Mouse (Mus musculus): ENCODE data around the gene Serpinb8. TPM values are rescaled to one million over a fixed set of nuclear protein-coding genes. Genes with fewer than 3 reads are reported as not detected.
A peak's percentile ranks its signal among the peaks of the same experiment; 100 is the strongest.

The Serpinb8 gene
- polyA plus RNA-seq (2014; fragmentation: Nextera tagmentation; extraction: Ambion mirVana), result 1.5 and 1.6 TPM in 2 replicates

DNA sequence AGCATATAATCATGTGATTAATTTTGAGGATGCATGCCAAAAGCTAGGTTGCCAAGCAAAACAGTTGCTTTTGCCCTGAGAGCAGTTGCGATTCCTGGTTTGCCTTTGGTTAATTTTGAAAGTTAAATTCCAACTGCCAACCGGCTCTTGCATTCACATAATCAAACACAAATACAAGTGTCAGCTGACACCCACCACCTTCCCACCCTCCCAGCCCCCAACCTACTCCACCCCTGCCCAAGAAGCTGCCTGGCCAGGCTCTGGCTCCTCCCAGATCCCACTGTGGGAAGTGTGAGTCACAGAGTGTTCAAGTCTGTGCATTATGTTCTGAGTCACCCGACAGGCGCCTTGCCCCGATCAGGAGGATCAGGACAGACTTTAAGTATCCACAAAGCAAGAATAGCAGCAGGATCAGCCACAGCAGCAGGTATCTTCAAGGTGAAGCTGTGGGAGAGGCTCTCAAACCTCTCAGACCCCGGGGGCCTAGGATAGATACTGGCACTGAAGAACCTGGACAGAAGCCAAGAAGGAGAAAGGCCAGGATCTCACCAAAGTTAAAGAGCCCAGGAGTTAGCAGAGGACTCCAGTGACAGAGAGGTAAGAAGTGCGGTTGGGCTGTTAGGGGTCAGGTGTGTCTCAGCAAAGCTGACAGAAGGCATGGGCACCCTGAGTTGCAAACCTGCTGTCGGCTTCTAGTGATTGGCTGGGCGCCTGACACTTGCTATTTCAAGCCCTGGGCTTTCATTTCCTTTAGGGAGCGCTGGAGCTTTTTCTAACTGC lies at the start of gene Serpinb8:
TSS of gene Serpinb8 (plus strand) at position 316 of the 780 bp plus-strand sequence.
- peak; percentile 80 for ATAC-seq (replicated peaks; ENCODE audit: insufficient number of reproducible peaks, low FRiP score, low TSS enrichment)
- Histone ChIP-seq H3K27me3 (ENCODE audit: control insufficient read depth, insufficient read depth, low read length) (no peaks in the 10 kb centered on the region), H3K9me3 (replicated peaks; ENCODE audit: control insufficient read depth, low read length) (no peaks in the 10 kb centered on the region), H3K27ac (ENCODE audit: low read depth, low read length) (no peak within 1 kb of the TSS), H3K4me3 (ENCODE audit: low read depth, low read length) (peak within 1 kb of the TSS; percentile 6; the same call in 1 of the 2 replicates), H3K36me3 (ENCODE audit: control insufficient read depth, insufficient read depth, low read length) (no peaks in the 10 kb centered on the region), H3K9ac (ENCODE audit: low read depth, low read length) (no peak within 1 kb of the TSS), H3K4me1 (ENCODE audit: control insufficient read depth, insufficient read depth, low read length) (no peaks in the 10 kb centered on the region), H3K4me2 (peak within 1 kb of the TSS; percentile 46)
- WGBS (ENCODE audit: insufficient replicate concordance), result 33% methylated on average over 10 of the region's 10 CpGs

DNA sequence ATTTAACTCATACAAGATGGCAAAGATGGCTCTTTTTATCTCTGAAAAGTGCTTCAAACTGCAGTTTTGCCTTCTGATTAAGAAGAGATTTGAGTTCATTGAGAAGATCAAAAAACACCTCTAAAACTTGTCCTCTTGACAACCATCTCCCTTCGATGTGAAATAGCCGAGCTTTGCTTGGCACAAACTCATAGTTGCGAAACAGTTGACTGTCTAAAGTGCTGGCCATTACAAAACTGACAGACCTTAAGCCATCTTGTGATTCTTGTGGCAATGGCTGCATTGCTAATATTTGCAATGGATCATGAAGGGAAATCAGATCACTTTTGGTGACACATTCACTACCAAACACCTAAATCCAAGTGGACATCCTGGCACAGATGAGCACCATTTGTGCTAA lies 30.3 kb upstream of the Serpinb8 start:
- H3K4me2 ChIP-seq, result no peak overlapping the region
- ATAC-seq (replicated peaks; ENCODE audit: insufficient number of reproducible peaks, low FRiP score, low TSS enrichment), result no peak
- H3K27ac ChIP-seq (ENCODE audit: low read depth, low read length), result no peak overlapping the region
- no peak overlapping the region for H3K9ac ChIP-seq (ENCODE audit: low read depth, low read length)
- H3K36me3 ChIP-seq (ENCODE audit: control insufficient read depth, insufficient read depth, low read length), result no peaks in the 10 kb centered on the region
- no peaks in the 10 kb centered on the region for H3K9me3 ChIP-seq (replicated peaks; ENCODE audit: control insufficient read depth, low read length)
- H3K27me3 ChIP-seq (ENCODE audit: control insufficient read depth, insufficient read depth, low read length), result no peaks in the 10 kb centered on the region
- WGBS (ENCODE audit: insufficient replicate concordance), result 84% methylated on average over 3 of the region's 3 CpGs
- H3K4me3 ChIP-seq (ENCODE audit: low read depth, low read length), result no peak overlapping the region
- H3K4me1 ChIP-seq (ENCODE audit: control insufficient read depth, insufficient read depth, low read length), result no peaks in the 10 kb centered on the region

DNA sequence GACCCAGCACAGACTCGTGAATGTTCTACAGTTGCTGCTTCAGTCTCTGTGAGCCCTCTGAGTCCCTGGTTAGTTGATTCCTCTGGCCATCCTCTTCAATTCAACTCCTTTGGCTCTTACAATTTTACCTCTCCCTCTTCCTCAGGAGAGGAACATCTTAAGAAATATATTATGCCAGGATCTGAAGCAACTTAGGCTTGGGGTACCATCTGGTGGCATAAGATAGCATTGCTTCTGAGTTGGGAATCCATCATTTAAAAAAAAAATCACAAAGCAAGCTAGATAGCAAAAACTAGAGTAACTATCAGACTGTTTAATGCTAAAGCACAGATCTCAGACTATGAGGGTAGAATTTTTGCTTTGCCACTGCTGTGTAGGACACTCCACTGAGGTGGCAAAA lies 27.7 kb upstream of the Serpinb8 start:
- Histone ChIP-seq H3K9me3 (replicated peaks; ENCODE audit: control insufficient read depth, low read length) (no peaks in the 10 kb centered on the region), H3K4me3 (ENCODE audit: low read depth, low read length) (no peak overlapping the region), H3K4me2 (no peak overlapping the region), H3K27ac (ENCODE audit: low read depth, low read length) (no peak overlapping the region), H3K36me3 (ENCODE audit: control insufficient read depth, insufficient read depth, low read length) (no peaks in the 10 kb centered on the region), H3K4me1 (ENCODE audit: control insufficient read depth, insufficient read depth, low read length) (no peaks in the 10 kb centered on the region), H3K9ac (ENCODE audit: low read depth, low read length) (no peak overlapping the region), H3K27me3 (ENCODE audit: control insufficient read depth, insufficient read depth, low read length) (no peaks in the 10 kb centered on the region)
- WGBS (ENCODE audit: insufficient replicate concordance), result 73% methylated on average over 1 of the region's 1 CpGs
- no peak for ATAC-seq (replicated peaks; ENCODE audit: insufficient number of reproducible peaks, low FRiP score, low TSS enrichment)

DNA sequence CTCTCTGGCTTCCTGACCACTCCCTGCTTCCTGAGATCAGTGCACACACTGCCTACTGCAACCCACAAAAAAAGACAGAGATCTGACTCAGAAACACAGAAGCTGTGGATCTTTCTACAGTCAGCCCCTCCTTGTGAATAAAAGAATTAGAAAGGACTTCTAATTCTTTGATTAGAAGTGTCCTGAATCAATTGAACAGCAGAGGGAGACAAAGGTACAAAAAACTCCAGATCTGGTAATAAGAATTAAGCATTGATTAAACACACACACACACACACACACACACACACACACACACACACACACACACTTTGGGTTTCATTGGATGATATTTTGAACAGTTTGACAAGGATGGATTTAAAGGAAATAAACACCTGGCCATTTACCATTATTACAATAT lies 24.2 kb upstream of the Serpinb8 start:
- Histone ChIP-seq H3K4me1 (ENCODE audit: control insufficient read depth, insufficient read depth, low read length) (no peaks in the 10 kb centered on the region), H3K27me3 (ENCODE audit: control insufficient read depth, insufficient read depth, low read length) (no peaks in the 10 kb centered on the region), H3K4me2 (no peak overlapping the region), H3K9me3 (replicated peaks; ENCODE audit: control insufficient read depth, low read length) (no peaks in the 10 kb centered on the region), H3K36me3 (ENCODE audit: control insufficient read depth, insufficient read depth, low read length) (no peaks in the 10 kb centered on the region), H3K4me3 (ENCODE audit: low read depth, low read length) (no peak overlapping the region), H3K9ac (ENCODE audit: low read depth, low read length) (no peak overlapping the region), H3K27ac (ENCODE audit: low read depth, low read length) (no peak overlapping the region)
- no peak for ATAC-seq (replicated peaks; ENCODE audit: insufficient number of reproducible peaks, low FRiP score, low TSS enrichment)

DNA sequence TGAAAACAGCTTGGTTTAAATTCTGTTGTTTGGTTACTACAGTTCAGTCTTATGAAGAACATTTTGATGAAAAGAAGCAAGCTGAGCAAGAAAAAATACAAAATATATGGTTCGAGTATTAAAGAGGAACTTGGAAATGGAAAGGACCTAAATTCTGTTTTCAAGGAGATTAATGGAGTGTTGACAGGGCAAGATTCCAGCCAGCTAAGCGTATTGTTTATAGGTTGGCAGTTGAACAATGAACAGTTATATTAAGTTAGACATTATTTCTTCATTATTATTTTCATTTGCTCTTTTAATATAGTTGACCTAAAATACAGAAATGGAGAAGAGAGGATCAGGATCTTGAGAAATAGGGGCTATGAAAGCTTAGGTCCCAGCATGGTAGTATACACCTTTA lies 13.7 kb upstream of the Serpinb8 start:
- Histone ChIP-seq H3K4me1 (ENCODE audit: control insufficient read depth, insufficient read depth, low read length) (no peaks in the 10 kb centered on the region), H3K4me2 (no peak overlapping the region), H3K27me3 (ENCODE audit: control insufficient read depth, insufficient read depth, low read length) (no peaks in the 10 kb centered on the region), H3K9me3 (replicated peaks; ENCODE audit: control insufficient read depth, low read length) (no peaks in the 10 kb centered on the region), H3K4me3 (ENCODE audit: low read depth, low read length) (no peak overlapping the region), H3K27ac (ENCODE audit: low read depth, low read length) (no peak overlapping the region), H3K36me3 (ENCODE audit: control insufficient read depth, insufficient read depth, low read length) (no peaks in the 10 kb centered on the region), H3K9ac (ENCODE audit: low read depth, low read length) (no peak overlapping the region)
- 73% methylated on average over 2 of the region's 2 CpGs for WGBS (ENCODE audit: insufficient replicate concordance)
- ATAC-seq (replicated peaks; ENCODE audit: insufficient number of reproducible peaks, low FRiP score, low TSS enrichment), result no peak

DNA sequence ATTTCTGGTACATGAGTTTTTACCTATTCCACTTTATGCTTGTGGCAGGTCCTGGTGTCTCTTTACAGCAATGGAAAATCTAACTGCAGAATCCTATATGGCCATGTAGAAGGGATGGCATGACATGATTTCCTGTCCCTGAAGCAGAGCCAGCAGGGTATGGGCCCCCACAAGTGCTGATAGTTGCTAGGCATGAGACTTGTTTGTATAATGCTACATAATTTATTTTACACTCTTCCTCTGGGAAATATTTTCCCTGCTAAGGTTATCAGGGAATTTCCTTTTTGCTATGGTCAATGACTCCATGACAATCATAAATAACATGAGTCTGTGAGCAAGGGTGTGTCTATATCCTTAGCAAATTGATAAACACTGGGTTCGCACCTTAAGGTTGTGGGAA lies 12.3 kb upstream of the Serpinb8 start:
- no peaks in the 10 kb centered on the region for H3K36me3 ChIP-seq (ENCODE audit: control insufficient read depth, insufficient read depth, low read length)
- WGBS (ENCODE audit: insufficient replicate concordance), result 69% methylated on average over 1 of the region's 1 CpGs
- no peaks in the 10 kb centered on the region for H3K27me3 ChIP-seq (ENCODE audit: control insufficient read depth, insufficient read depth, low read length)
- no peaks in the 10 kb centered on the region for H3K9me3 ChIP-seq (replicated peaks; ENCODE audit: control insufficient read depth, low read length)
- H3K4me2 ChIP-seq, result no peak overlapping the region
- no peak overlapping the region for H3K4me3 ChIP-seq (ENCODE audit: low read depth, low read length)
- no peak overlapping the region for H3K27ac ChIP-seq (ENCODE audit: low read depth, low read length)
- no peaks in the 10 kb centered on the region for H3K4me1 ChIP-seq (ENCODE audit: control insufficient read depth, insufficient read depth, low read length)
- ATAC-seq (replicated peaks; ENCODE audit: insufficient number of reproducible peaks, low FRiP score, low TSS enrichment), result no peak
- H3K9ac ChIP-seq (ENCODE audit: low read depth, low read length), result no peak overlapping the region

DNA sequence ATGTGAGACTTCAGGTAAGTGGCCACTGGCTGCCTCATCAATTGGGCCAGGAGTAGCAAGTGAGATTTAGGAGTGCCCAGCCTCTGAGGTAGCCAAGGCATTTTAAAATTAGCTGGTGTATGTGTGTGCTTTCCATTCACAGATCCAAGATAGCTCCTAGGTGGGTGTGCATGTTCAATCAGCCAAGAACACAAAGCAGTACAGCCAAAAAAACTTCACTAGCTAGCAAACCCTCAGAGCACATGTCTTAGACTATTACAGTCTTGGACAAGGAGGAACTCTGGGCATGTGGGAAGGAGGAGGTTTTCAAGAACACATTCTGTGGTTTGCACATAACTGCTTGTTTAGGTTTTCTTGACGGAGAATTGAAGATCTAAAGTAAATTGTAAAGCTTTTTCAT lies 8.6 kb upstream of the Serpinb8 start:
- Histone ChIP-seq H3K9me3 (replicated peaks; ENCODE audit: control insufficient read depth, low read length) (no peaks in the 10 kb centered on the region), H3K27ac (ENCODE audit: low read depth, low read length) (no peak overlapping the region), H3K4me2 (no peak overlapping the region), H3K9ac (ENCODE audit: low read depth, low read length) (no peak overlapping the region), H3K4me1 (ENCODE audit: control insufficient read depth, insufficient read depth, low read length) (no peaks in the 10 kb centered on the region), H3K27me3 (ENCODE audit: control insufficient read depth, insufficient read depth, low read length) (no peaks in the 10 kb centered on the region), H3K36me3 (ENCODE audit: control insufficient read depth, insufficient read depth, low read length) (no peaks in the 10 kb centered on the region), H3K4me3 (ENCODE audit: low read depth, low read length) (no peak overlapping the region)
- ATAC-seq (replicated peaks; ENCODE audit: insufficient number of reproducible peaks, low FRiP score, low TSS enrichment), result no peak
- 73% methylated on average over 1 of the region's 1 CpGs for WGBS (ENCODE audit: insufficient replicate concordance)

DNA sequence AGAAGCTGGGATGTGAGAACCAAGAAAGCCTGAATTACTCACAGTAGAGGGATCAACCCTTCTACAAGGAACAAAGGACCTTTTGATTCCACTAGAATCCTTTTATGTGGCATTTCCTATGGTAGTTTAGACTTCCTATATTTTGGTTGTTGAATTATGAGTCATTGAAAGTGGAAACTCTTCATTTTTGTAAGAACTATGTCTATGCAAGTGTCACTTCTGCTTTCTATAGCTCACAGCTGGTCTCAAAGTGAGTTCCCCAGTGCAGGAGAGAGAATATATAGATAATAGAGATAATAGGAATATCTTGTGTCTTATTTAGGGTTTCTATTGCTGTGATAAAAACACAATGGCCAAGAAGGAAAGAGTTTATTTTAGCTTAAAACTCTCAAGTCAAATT lies 6.9 kb upstream of the Serpinb8 start:
- no peaks in the 10 kb centered on the region for H3K9me3 ChIP-seq (replicated peaks; ENCODE audit: control insufficient read depth, low read length)
- no peaks in the 10 kb centered on the region for H3K36me3 ChIP-seq (ENCODE audit: control insufficient read depth, insufficient read depth, low read length)
- no peak overlapping the region for H3K9ac ChIP-seq (ENCODE audit: low read depth, low read length)
- no peak overlapping the region for H3K4me3 ChIP-seq (ENCODE audit: low read depth, low read length)
- no peaks in the 10 kb centered on the region for H3K4me1 ChIP-seq (ENCODE audit: control insufficient read depth, insufficient read depth, low read length)
- H3K27ac ChIP-seq (ENCODE audit: low read depth, low read length), result no peak overlapping the region
- no peak overlapping the region for H3K4me2 ChIP-seq
- H3K27me3 ChIP-seq (ENCODE audit: control insufficient read depth, insufficient read depth, low read length), result no peaks in the 10 kb centered on the region
- no peak for ATAC-seq (replicated peaks; ENCODE audit: insufficient number of reproducible peaks, low FRiP score, low TSS enrichment)

DNA sequence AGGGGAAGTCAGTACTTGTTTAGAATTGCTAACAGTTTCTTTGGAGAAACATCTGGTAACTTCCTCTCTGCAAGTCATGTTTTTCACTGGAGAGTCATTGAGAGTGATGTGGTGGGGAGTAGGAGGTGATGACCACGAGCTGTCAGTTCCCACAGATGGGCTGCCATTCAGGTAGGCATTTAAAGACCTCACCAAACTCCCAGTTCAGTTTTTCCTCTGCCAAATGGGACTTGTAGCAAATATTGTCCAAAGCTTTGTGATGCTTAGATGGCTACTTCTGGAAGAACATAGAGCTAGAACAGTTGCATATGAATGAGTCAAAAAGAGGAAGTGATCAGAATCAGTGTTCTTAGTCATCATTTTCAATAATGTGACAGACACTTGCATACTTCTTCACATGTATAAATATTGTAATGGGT lies 5.8 kb upstream of the Serpinb8 start:
- no peak overlapping the region for H3K27ac ChIP-seq (ENCODE audit: low read depth, low read length)
- H3K36me3 ChIP-seq (ENCODE audit: control insufficient read depth, insufficient read depth, low read length), result no peaks in the 10 kb centered on the region
- no peaks in the 10 kb centered on the region for H3K9me3 ChIP-seq (replicated peaks; ENCODE audit: control insufficient read depth, low read length)
- H3K9ac ChIP-seq (ENCODE audit: low read depth, low read length), result no peak overlapping the region
- WGBS (ENCODE audit: insufficient replicate concordance), result 23% methylated on average over 1 of the region's 1 CpGs
- H3K27me3 ChIP-seq (ENCODE audit: control insufficient read depth, insufficient read depth, low read length), result no peaks in the 10 kb centered on the region
- ATAC-seq (replicated peaks; ENCODE audit: insufficient number of reproducible peaks, low FRiP score, low TSS enrichment), result no peak
- no peak overlapping the region for H3K4me2 ChIP-seq
- H3K4me3 ChIP-seq (ENCODE audit: low read depth, low read length), result no peak overlapping the region
- no peaks in the 10 kb centered on the region for H3K4me1 ChIP-seq (ENCODE audit: control insufficient read depth, insufficient read depth, low read length)
